Mouse (Mus musculus) liver, embryonic 12.5 days (tissue): ENCODE measurements around the gene Suds3. TPM values are rescaled to one million over a fixed set of nuclear protein-coding genes. Genes with fewer than 3 reads are reported as not detected.
A peak's percentile ranks its signal among the peaks of the same experiment; 100 is the strongest.

Source experiments
- ATAC-seq: fragments of 200-750 bp; cut with Nextera tagmentation; 2 replicates; pipeline ENCODE4 v1.8.0; 2017; ENCODE audit warnings: moderate number of reproducible peaks, mild to moderate bottlenecking, moderate library complexity
- H3K27ac ChIP-seq: fragments of 300-500 bp; sonication (generic); 2 replicates; pipeline ENCODE4 v1.5.1; 2016; ENCODE audit warnings: mild to moderate bottlenecking
- H3K27me3 ChIP-seq: fragments of 300-500 bp; sonication (generic); replicated peaks from 2 replicates; pipeline ENCODE4 v1.6.1; 2016; ENCODE audit warnings: mild to moderate bottlenecking, moderate library complexity
- H3K36me3 ChIP-seq: fragments of 300-500 bp; sonication (generic); 2 replicates; pipeline ENCODE4 v1.6.1; 2016; ENCODE audit warnings: mild to moderate bottlenecking, moderate library complexity
- H3K4me1 ChIP-seq: fragments of 300-500 bp; sonication (generic); 2 replicates; pipeline ENCODE4 v1.6.1; 2016
- H3K4me2 ChIP-seq: fragments of 300-500 bp; sonication (generic); 2 replicates; pipeline ENCODE4 v1.6.1; 2016; ENCODE audit warnings: mild to moderate bottlenecking, moderate library complexity
- H3K4me3 ChIP-seq: fragments of 300-500 bp; sonication (generic); 2 replicates; pipeline ENCODE4 v1.5.1; 2016; ENCODE audit warnings: mild to moderate bottlenecking, moderate library complexity
- H3K9ac ChIP-seq: fragments of 300-500 bp; sonication (generic); 2 replicates; pipeline ENCODE4 v1.6.1; 2016; ENCODE audit warnings: mild to moderate bottlenecking, moderate library complexity
- H3K9me3 ChIP-seq: fragments of 300-500 bp; sonication (generic); replicated peaks from 2 replicates; pipeline ENCODE4 v1.6.1; 2016; ENCODE audit warnings: mild to moderate bottlenecking, moderate library complexity
- WGBS: fragments of 180-500 bp; shearing (Covaris S2); methylation state at CpG from one replicate; pipeline ENCODE4 v1.1.7; 2016; ENCODE audit not compliant: insufficient replicate concordance; 5-methylcytosine and 5-hydroxymethylcytosine counted together
- polyA plus RNA-seq: library from polyadenylated mRNA; unstranded; fragments of >200 nt; fragmentation: Nextera tagmentation; extraction: Ambion mirVana; gene quantifications from 2 replicates; pipeline ENCODE4 v1.2.1, GENCODE M21; 2016

Gene Suds3
- polyA plus RNA-seq, 1 experiment from 2014 or later, result 66.4 TPM

DNA sequence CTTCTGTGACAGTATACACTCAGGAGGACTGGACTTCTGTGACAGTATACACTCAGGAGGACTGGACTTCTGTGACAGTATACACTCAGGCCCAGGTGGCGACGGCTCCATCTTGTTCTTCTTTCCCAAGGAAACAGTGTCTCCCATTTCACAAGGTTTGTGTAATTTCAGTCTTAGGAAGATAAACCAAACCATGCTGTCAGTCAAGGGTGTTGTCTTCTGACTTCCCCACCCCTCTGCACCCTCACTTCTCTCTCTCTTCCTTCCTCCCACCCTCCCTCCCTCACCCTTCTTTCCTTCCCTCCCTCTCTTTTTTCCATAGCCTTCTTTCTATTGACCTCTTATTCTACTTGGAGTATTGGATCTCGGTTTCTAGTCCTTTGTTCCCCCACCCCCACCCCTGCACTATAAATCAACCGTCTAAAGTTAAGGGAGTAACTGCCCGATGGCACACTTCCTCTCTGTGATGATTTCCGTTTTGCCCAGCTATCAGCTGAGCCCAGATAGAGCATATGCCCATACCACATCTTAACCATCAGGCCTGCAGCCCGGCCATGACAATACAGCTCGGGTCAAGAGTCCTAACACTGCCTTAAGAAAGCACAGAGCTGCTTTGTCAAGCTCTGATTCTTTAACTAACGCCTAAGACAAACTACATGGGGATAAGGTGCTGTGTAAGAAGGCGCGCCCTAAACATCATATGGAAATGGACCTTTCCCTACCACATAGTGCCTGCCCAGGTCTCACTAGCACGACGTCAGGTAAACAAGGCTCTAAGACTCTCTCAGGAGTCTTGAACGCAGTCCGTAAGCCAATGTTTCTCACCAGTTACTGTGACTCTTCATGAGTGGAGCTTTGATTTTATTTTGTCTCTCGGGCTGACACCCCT is 33.4 kb upstream of the Suds3 start:
- no peaks in the 10 kb centered on the region for H3K27me3 ChIP-seq
- ATAC-seq, result peak; percentile 53
- peaks cover 81% of the 10 kb centered on the region for H3K36me3 ChIP-seq
- WGBS, result 36% methylated on average over 16 of the region's 16 CpGs
- H3K9me3 ChIP-seq, result peaks cover 11% of the 10 kb centered on the region
- peak overlapping the region; percentile 18; the same call in 1 of the 2 replicates for H3K4me2 ChIP-seq
- no peak overlapping the region for H3K4me3 ChIP-seq
- peaks cover 64% of the 10 kb centered on the region for H3K4me1 ChIP-seq
- peak overlapping the region; percentile 32; the same call in 1 of the 2 replicates for H3K27ac ChIP-seq
- no peak overlapping the region for H3K9ac ChIP-seq

- H3K27ac ChIP-seq, result no peak overlapping the region
- H3K27me3 ChIP-seq, result no peaks in the 10 kb centered on the region
- 88% methylated on average over 16 of the region's 16 CpGs for WGBS
- H3K4me1 ChIP-seq, result peaks cover 66% of the 10 kb centered on the region
- peaks cover 78% of the 10 kb centered on the region for H3K36me3 ChIP-seq
- H3K4me3 ChIP-seq, result no peak overlapping the region
- H3K9ac ChIP-seq, result no peak overlapping the region
- no peak overlapping the region for H3K4me2 ChIP-seq
- H3K9me3 ChIP-seq, result peaks cover 11% of the 10 kb centered on the region
- ATAC-seq, result no peak
These were observed 31.5 kb upstream of the Suds3 start for GRCm38 (mm10) chr5:117147187-117148095.

GRCm38 (mm10) chr5:117146165-117146564 is 30.3 kb upstream of the Suds3 start:
- ATAC-seq, result no peak
- Histone ChIP-seq H3K4me1 (peaks cover 78% of the 10 kb centered on the region), H3K9me3 (peaks cover 11% of the 10 kb centered on the region), H3K27ac (no peak overlapping the region), H3K27me3 (no peaks in the 10 kb centered on the region), H3K9ac (no peak overlapping the region), H3K4me2 (no peak overlapping the region), H3K36me3 (peaks cover 77% of the 10 kb centered on the region), H3K4me3 (no peak overlapping the region)

DNA sequence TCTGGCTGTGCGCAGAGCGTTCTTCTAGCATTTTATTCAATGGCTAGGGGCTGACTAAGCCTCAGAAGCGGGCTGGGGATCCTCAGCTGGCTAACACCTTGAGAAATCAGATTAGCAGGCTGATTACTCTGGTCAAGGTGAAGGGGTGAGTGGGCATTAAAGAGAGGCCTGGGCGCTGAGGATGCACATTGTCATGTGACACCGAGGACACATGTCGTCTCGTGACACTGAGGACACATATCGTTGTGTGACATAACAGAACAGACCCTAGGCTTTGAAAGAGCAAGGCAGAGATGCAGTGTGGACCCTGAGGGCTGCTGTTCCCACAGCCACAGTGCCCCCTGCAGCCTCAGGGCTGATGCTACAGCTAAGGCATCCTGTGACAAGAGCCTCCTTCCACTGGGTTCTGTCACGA is 27.8 kb upstream of the Suds3 start:
- H3K9me3 ChIP-seq, result peaks cover 11% of the 10 kb centered on the region
- 0 out of 2 replicates have a peak overlapping the region, but pooled peaks have one; percentile 3 for H3K4me2 ChIP-seq
- ATAC-seq, result peak; percentile 59
- H3K4me3 ChIP-seq, result no peak overlapping the region
- WGBS, result 54% methylated on average over 9 of the region's 9 CpGs
- no peaks in the 10 kb centered on the region for H3K27me3 ChIP-seq
- H3K9ac ChIP-seq, result no peak overlapping the region
- peak overlapping the region; percentile 64 for H3K27ac ChIP-seq
- peaks cover 85% of the 10 kb centered on the region for H3K4me1 ChIP-seq
- peaks cover 71% of the 10 kb centered on the region for H3K36me3 ChIP-seq

DNA sequence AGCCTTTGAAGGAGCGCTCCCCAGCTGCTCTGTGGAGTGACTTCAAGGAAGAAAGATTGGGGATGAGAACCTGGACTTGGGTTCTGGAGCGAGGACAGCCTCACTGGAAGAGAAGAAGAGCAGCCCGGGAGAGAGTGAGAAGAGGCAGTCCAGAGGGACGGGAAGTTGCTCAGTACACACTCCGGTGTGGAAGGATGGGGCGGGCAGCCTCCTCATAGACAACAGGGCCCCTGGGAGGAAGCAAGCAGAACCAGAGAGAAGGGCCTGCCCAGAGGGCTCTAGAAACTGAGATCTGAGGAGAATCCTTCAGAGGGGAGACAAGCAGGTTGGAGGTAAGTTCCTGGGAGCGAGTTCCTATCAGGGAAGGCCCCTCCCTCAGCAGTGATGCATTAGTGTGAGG is 24.5 kb upstream of the Suds3 start:
- H3K4me1 ChIP-seq, result peaks cover 96% of the 10 kb centered on the region
- H3K36me3 ChIP-seq, result peaks cover 45% of the 10 kb centered on the region
- peak overlapping the region; percentile 96 for H3K27ac ChIP-seq
- 45% methylated on average over 7 of the region's 7 CpGs for WGBS
- no peak for ATAC-seq
- H3K4me3 ChIP-seq, result no peak overlapping the region
- H3K4me2 ChIP-seq, result peak overlapping the region; percentile 89
- H3K27me3 ChIP-seq, result no peaks in the 10 kb centered on the region
- peak overlapping the region; percentile 42 for H3K9ac ChIP-seq
- no peaks in the 10 kb centered on the region for H3K9me3 ChIP-seq

DNA sequence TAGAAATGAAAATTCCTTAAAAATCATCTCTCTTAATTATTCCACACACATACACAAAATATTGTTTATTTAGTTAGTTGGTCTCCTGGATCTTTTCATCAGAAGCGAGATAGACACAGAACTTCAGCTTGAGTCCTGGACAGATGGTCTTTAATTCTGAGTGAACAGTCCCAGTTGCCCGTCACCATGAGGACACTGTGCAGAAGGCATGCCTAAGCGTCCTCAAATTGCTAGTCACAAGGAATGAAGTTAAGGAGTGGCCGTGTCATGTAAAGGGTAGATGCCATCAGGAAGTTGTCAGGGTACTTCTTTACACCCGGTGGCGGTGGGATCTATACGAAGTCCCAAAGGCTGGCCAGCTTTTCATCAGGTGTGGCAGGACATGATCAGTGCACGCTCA is 23.9 kb upstream of the Suds3 start:
- H3K27me3 ChIP-seq, result no peaks in the 10 kb centered on the region
- H3K4me3 ChIP-seq, result no peak overlapping the region
- H3K4me2 ChIP-seq, result peak overlapping the region; percentile 89
- no peak for ATAC-seq
- H3K4me1 ChIP-seq, result peaks cover 96% of the 10 kb centered on the region
- no peaks in the 10 kb centered on the region for H3K9me3 ChIP-seq
- H3K27ac ChIP-seq, result peak overlapping the region; percentile 96
- WGBS, result 54% methylated on average over 8 of the region's 8 CpGs
- peaks cover 39% of the 10 kb centered on the region for H3K36me3 ChIP-seq
- H3K9ac ChIP-seq, result peak overlapping the region; percentile 42

DNA sequence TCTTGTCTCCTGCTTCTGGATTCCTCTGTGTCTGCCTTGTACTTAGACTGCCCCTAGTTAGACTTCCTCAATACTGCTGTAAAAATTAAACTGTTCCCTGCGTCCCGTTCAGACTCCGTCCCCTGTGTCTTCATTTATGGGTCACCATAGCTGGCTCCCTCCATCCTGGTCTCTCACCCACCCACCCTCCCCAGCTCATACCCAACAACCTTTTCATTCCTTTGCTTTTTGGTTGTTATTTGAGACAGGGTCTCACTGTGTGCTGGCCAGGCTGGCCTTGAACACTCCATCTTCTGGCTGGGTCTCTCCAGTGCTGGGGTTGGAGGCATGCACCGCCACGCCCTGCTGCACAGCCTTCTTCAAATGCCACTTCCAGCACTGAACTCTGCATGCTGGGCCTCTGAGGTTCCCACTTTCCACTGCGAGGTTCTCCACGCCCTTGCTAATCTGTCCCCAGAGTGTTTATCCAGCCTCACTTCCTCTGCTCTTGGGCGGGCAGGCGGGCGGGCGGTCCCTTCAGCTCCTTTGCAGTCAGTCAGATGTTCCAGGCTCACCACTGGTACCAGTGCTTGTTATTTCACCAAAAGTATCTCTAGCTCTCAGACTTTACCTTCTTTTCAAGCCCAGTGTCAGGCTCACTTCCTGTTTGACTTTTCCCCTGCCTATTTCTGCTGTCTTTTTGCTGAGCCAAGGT is 22.5 kb upstream of the Suds3 start:
- Histone ChIP-seq H3K4me2 (peak overlapping the region; percentile 89), H3K4me1 (peaks cover 95% of the 10 kb centered on the region)

DNA sequence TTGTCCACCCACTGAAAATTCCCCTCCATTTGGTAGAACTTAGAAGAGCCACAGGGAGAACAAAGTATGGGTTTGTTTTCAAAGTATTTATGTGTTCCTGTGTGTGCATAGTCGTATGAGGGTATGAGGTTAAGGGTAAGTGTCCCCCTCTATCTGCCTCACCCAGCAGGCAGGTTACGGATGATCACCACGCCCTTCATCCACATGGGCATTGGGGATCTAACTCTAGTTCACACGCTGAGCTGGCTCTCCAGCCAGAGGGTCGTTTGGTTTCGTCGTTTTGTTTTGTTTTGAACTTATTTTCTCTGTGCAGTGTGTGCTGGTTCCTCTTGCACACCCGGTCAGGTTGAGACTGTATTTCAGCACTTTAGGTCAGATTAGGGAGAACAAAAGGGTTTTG is 21.7 kb upstream of the Suds3 start:
- ATAC-seq, result peak; percentile 62
- Histone ChIP-seq H3K9ac (peak overlapping the region; percentile 77), H3K4me2 (peak overlapping the region; percentile 89), H3K36me3 (peaks cover 22% of the 10 kb centered on the region), H3K27me3 (no peaks in the 10 kb centered on the region), H3K9me3 (no peaks in the 10 kb centered on the region), H3K4me3 (peak overlapping the region; percentile 65), H3K4me1 (peaks cover 96% of the 10 kb centered on the region), H3K27ac (peak overlapping the region; percentile 96)
- WGBS, result 20% methylated on average over 8 of the region's 8 CpGs

More for the DNA sequence above, 22.5 kb upstream of the Suds3 start:
- peaks cover 27% of the 10 kb centered on the region for H3K36me3 ChIP-seq
- WGBS, result 20% methylated on average over 11 of the region's 11 CpGs
- H3K27ac ChIP-seq, result peak overlapping the region; percentile 96
- peak overlapping the region; percentile 77 for H3K9ac ChIP-seq
- peak; percentile 84 for ATAC-seq
- H3K9me3 ChIP-seq, result no peaks in the 10 kb centered on the region
- no peaks in the 10 kb centered on the region for H3K27me3 ChIP-seq
- H3K4me3 ChIP-seq, result peak overlapping the region; percentile 65

- peak overlapping the region; percentile 89 for H3K4me2 ChIP-seq
These were observed 21.1 kb upstream of the Suds3 start for GRCm38 (mm10) chr5:117137011-117137410.

DNA sequence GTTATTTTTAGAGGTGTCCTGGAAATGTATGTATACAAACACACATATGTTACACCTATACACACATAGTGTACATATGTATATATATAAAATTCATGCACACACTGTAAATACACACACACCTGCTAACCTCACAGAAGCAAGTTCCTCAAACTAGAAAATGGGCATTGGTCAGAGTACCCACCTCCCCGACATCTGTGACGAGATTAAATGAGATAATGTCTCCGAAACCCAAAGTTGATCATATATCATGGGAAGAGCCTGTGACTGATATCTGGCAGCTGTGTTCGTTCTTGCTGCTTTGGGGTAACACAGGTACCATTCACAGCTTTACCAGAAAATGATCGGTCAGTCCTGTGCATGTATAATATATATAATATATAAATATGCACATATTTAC is 20.7 kb upstream of the Suds3 start:
- Histone ChIP-seq H3K4me1 (peaks cover 97% of the 10 kb centered on the region), H3K27ac (peak overlapping the region; percentile 96), H3K27me3 (no peaks in the 10 kb centered on the region)

More at GRCm38 (mm10) chr5:117137011-117137410, 21.1 kb upstream of the Suds3 start:
- Histone ChIP-seq H3K9me3 (no peaks in the 10 kb centered on the region), H3K4me1 (peaks cover 96% of the 10 kb centered on the region), H3K27ac (peak overlapping the region; percentile 96), H3K4me3 (peak overlapping the region; percentile 65), H3K27me3 (no peaks in the 10 kb centered on the region), H3K36me3 (peaks cover 16% of the 10 kb centered on the region; the same call in 1 of the 2 replicates), H3K9ac (peak overlapping the region; percentile 77)
- ATAC-seq, result no peak
- WGBS, result 33% methylated on average over 10 of the region's 10 CpGs

GRCm38 (mm10) chr5:117135869-117136268 is 20.0 kb upstream of the Suds3 start:
- H3K4me2 ChIP-seq, result peak overlapping the region; percentile 89
- H3K36me3 ChIP-seq, result peaks cover 6% of the 10 kb centered on the region; the same call in 1 of the 2 replicates
- peaks cover 96% of the 10 kb centered on the region for H3K4me1 ChIP-seq
- H3K4me3 ChIP-seq, result peak overlapping the region; percentile 65
- H3K27ac ChIP-seq, result peak overlapping the region; percentile 96
- peak overlapping the region; percentile 77 for H3K9ac ChIP-seq
- WGBS, result 2% methylated on average over 9 of the region's 9 CpGs
- no peaks in the 10 kb centered on the region for H3K27me3 ChIP-seq
- peak; percentile 25 for ATAC-seq
- no peaks in the 10 kb centered on the region for H3K9me3 ChIP-seq

More for the DNA sequence above, 20.7 kb upstream of the Suds3 start:
- peak overlapping the region; percentile 77 for H3K9ac ChIP-seq
- peak overlapping the region; percentile 89 for H3K4me2 ChIP-seq
- peak overlapping the region; percentile 65 for H3K4me3 ChIP-seq
- 32% methylated on average over 5 of the region's 5 CpGs for WGBS
- no peak for ATAC-seq
- H3K9me3 ChIP-seq, result no peaks in the 10 kb centered on the region
- peaks cover 13% of the 10 kb centered on the region; the same call in 1 of the 2 replicates for H3K36me3 ChIP-seq
